Mouse (Mus musculus): ENCODE data around the gene Cfap45. TPM values are rescaled to one million over a fixed set of nuclear protein-coding genes. Genes with fewer than 3 reads are reported as not detected.
A peak's percentile ranks its signal among the peaks of the same experiment; 100 is the strongest.

Cfap45 gene
- polyA plus RNA-seq, 1 experiment from 2014 or later, result 2.7 TPM

DNA sequence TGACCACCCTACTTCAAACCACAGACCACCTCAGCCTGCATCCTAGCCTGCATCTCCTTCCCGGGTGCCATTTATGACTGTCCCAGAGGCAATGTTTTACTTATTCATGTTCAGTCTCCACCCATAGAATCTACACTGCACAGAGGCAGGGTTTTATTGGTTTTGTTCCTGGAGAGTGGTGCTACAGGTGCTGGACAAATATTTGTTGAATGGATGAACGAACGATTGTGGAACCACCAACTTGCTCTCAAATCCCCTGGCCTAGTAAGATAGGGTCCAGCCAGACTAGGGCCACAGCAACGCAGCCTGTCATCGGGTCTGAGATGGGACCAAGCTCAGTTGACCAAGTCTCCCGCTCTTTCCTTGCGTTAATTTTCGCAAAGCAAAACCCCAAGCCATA, 10.6 kb upstream of the Cfap45 start:
- H3K9ac ChIP-seq (ENCODE audit: low read depth, low read length), result no peak overlapping the region
- peaks cover 12% of the 10 kb centered on the region for H3K36me3 ChIP-seq (ENCODE audit: control insufficient read depth, insufficient read depth, low read length)
- 49% methylated on average over 8 of the region's 8 CpGs for WGBS (ENCODE audit: insufficient replicate concordance)
- no peaks in the 10 kb centered on the region for H3K9me3 ChIP-seq (replicated peaks; ENCODE audit: control insufficient read depth, low read length)
- no peak for ATAC-seq (replicated peaks; ENCODE audit: insufficient number of reproducible peaks, low FRiP score, low TSS enrichment)
- no peak overlapping the region for H3K4me3 ChIP-seq (ENCODE audit: low read depth, low read length)
- no peak overlapping the region for H3K4me2 ChIP-seq
- H3K27ac ChIP-seq (ENCODE audit: low read depth, low read length), result no peak overlapping the region
- peaks cover 38% of the 10 kb centered on the region for H3K4me1 ChIP-seq (ENCODE audit: control insufficient read depth, insufficient read depth, low read length)
- no peaks in the 10 kb centered on the region for H3K27me3 ChIP-seq (ENCODE audit: control insufficient read depth, insufficient read depth, low read length)

GRCm38 (mm10) chr1:172510421-172510972, 10.1 kb upstream of the Cfap45 start:
- peaks cover 35% of the 10 kb centered on the region for H3K4me1 ChIP-seq (ENCODE audit: control insufficient read depth, insufficient read depth, low read length)
- WGBS (ENCODE audit: insufficient replicate concordance), result 29% methylated on average over 13 of the region's 13 CpGs
- ATAC-seq (replicated peaks; ENCODE audit: insufficient number of reproducible peaks, low FRiP score, low TSS enrichment), result no peak
- H3K9ac ChIP-seq (ENCODE audit: low read depth, low read length), result no peak overlapping the region
- no peaks in the 10 kb centered on the region for H3K27me3 ChIP-seq (ENCODE audit: control insufficient read depth, insufficient read depth, low read length)
- no peaks in the 10 kb centered on the region for H3K9me3 ChIP-seq (replicated peaks; ENCODE audit: control insufficient read depth, low read length)
- H3K4me3 ChIP-seq (ENCODE audit: low read depth, low read length), result no peak overlapping the region
- H3K36me3 ChIP-seq (ENCODE audit: control insufficient read depth, insufficient read depth, low read length), result peaks cover 10% of the 10 kb centered on the region
- H3K27ac ChIP-seq (ENCODE audit: low read depth, low read length), result peak overlapping the region; percentile 62; the same call in 1 of the 2 replicates
- H3K4me2 ChIP-seq, result no peak overlapping the region

DNA sequence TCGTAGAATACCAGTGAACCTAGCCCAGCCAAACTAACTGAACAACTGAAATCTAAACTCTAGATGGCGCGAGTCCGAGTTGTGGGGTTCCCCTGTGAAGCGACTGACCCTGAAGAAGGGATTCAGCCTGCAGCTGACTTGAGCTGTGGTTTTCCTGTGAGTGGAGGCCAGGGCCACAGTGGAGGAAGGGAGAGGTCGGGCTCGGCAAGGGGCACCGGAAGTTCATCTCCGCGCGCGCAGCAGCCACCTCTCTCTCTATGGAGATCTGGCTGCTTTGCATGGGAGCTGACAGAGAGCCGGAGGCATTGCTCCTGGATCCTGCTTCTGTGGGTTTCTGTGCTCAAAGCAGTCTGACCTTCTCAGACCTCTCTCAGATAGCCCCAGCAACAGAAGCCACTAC, 7.6 kb upstream of the Cfap45 start:
- H3K4me1 ChIP-seq (ENCODE audit: control insufficient read depth, insufficient read depth, low read length), result peaks cover 22% of the 10 kb centered on the region
- H3K27me3 ChIP-seq (ENCODE audit: control insufficient read depth, insufficient read depth, low read length), result no peaks in the 10 kb centered on the region
- 0 out of 2 replicates have a peak, but pooled peaks have one; percentile 8 for ATAC-seq (replicated peaks; ENCODE audit: insufficient number of reproducible peaks, low FRiP score, low TSS enrichment)
- peak overlapping the region; percentile 85 for H3K27ac ChIP-seq (ENCODE audit: low read depth, low read length)
- no peaks in the 10 kb centered on the region for H3K36me3 ChIP-seq (ENCODE audit: control insufficient read depth, insufficient read depth, low read length)
- no peak overlapping the region for H3K4me3 ChIP-seq (ENCODE audit: low read depth, low read length)
- peaks cover 4% of the 10 kb centered on the region for H3K9me3 ChIP-seq (replicated peaks; ENCODE audit: control insufficient read depth, low read length)
- 26% methylated on average over 13 of the region's 13 CpGs for WGBS (ENCODE audit: insufficient replicate concordance)
- peak overlapping the region; percentile 49 for H3K4me2 ChIP-seq
- peak overlapping the region; percentile 44 for H3K9ac ChIP-seq (ENCODE audit: low read depth, low read length)

DNA sequence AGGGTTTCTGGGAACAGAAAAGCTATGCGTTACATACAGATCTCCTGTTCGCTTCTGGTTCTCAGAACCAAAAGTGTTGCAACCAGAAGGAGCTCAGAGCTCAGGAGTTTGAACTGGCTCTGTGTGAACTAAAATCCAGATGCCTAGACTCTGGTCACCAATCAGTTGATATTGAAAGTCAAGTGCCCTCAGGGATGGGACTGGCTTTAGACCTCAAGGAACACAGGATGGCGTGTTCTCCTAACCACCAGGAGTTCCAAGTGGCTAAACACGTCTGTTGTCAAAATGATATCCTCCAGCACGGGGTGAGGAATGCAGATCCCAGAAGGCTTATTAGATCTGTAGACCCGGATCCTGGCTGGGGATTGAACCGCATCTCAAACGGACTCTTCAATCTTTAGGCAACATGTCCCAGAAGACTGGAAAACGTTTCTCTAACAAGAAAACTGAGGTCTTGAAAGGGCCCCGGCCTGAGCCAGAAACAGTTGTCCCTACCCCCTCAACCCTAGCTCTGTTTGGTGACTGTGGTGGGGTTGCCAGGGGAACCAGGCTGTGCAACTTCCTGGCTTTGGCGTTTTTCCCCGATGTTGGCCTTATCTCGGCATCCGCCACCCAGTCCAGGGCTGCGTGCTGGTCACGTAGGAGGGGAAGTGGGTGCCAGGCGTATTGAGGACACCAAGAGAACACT, 6.9 kb upstream of the Cfap45 start:
- Histone ChIP-seq H3K27ac (ENCODE audit: low read depth, low read length) (peak overlapping the region; percentile 85), H3K9ac (ENCODE audit: low read depth, low read length) (no peak overlapping the region), H3K4me3 (ENCODE audit: low read depth, low read length) (no peak overlapping the region), H3K4me1 (ENCODE audit: control insufficient read depth, insufficient read depth, low read length) (peaks cover 19% of the 10 kb centered on the region), H3K36me3 (ENCODE audit: control insufficient read depth, insufficient read depth, low read length) (no peaks in the 10 kb centered on the region), H3K9me3 (replicated peaks; ENCODE audit: control insufficient read depth, low read length) (peaks cover 4% of the 10 kb centered on the region), H3K27me3 (ENCODE audit: control insufficient read depth, insufficient read depth, low read length) (no peaks in the 10 kb centered on the region), H3K4me2 (peak overlapping the region; percentile 49; the same call in 1 of the 2 replicates)
- 0 out of 2 replicates have a peak, but pooled peaks have one; percentile 50 for ATAC-seq (replicated peaks; ENCODE audit: insufficient number of reproducible peaks, low FRiP score, low TSS enrichment)
- WGBS (ENCODE audit: insufficient replicate concordance), result 41% methylated on average over 17 of the region's 17 CpGs

- Histone ChIP-seq H3K4me3 (ENCODE audit: low read depth, low read length) (no peak overlapping the region), H3K9me3 (replicated peaks; ENCODE audit: control insufficient read depth, low read length) (peaks cover 4% of the 10 kb centered on the region), H3K4me2 (no peak overlapping the region; the same call in 1 of the 2 replicates), H3K4me1 (ENCODE audit: control insufficient read depth, insufficient read depth, low read length) (peaks cover 19% of the 10 kb centered on the region), H3K9ac (ENCODE audit: low read depth, low read length) (no peak overlapping the region), H3K27ac (ENCODE audit: low read depth, low read length) (peak overlapping the region; percentile 85), H3K27me3 (ENCODE audit: control insufficient read depth, insufficient read depth, low read length) (no peaks in the 10 kb centered on the region), H3K36me3 (ENCODE audit: control insufficient read depth, insufficient read depth, low read length) (no peaks in the 10 kb centered on the region)
- ATAC-seq (replicated peaks; ENCODE audit: insufficient number of reproducible peaks, low FRiP score, low TSS enrichment), result no peak
- 56% methylated on average over 4 of the region's 4 CpGs for WGBS (ENCODE audit: insufficient replicate concordance)
Observed at GRCm38 (mm10) chr1:172514213-172514529, 6.4 kb upstream of the Cfap45 start.

- H3K4me1 ChIP-seq (ENCODE audit: control insufficient read depth, insufficient read depth, low read length), result peaks cover 22% of the 10 kb centered on the region
- WGBS (ENCODE audit: insufficient replicate concordance), result 61% methylated on average over 7 of the region's 7 CpGs
- H3K9ac ChIP-seq (ENCODE audit: low read depth, low read length), result no peak overlapping the region
- no peaks in the 10 kb centered on the region for H3K36me3 ChIP-seq (ENCODE audit: control insufficient read depth, insufficient read depth, low read length)
- H3K9me3 ChIP-seq (replicated peaks; ENCODE audit: control insufficient read depth, low read length), result peaks cover 4% of the 10 kb centered on the region
- peak overlapping the region; percentile 85 for H3K27ac ChIP-seq (ENCODE audit: low read depth, low read length)
- no peaks in the 10 kb centered on the region for H3K27me3 ChIP-seq (ENCODE audit: control insufficient read depth, insufficient read depth, low read length)
- no peak for ATAC-seq (replicated peaks; ENCODE audit: insufficient number of reproducible peaks, low FRiP score, low TSS enrichment)
- H3K4me3 ChIP-seq (ENCODE audit: low read depth, low read length), result no peak overlapping the region
- no peak overlapping the region for H3K4me2 ChIP-seq
Observed at GRCm38 (mm10) chr1:172514551-172515268, 5.9 kb upstream of the Cfap45 start.

- no peak for ATAC-seq (replicated peaks; ENCODE audit: insufficient number of reproducible peaks, low FRiP score, low TSS enrichment)
- H3K4me2 ChIP-seq, result no peak overlapping the region
- no peaks in the 10 kb centered on the region for H3K27me3 ChIP-seq (ENCODE audit: control insufficient read depth, insufficient read depth, low read length)
- peaks cover 4% of the 10 kb centered on the region for H3K9me3 ChIP-seq (replicated peaks; ENCODE audit: control insufficient read depth, low read length)
- H3K27ac ChIP-seq (ENCODE audit: low read depth, low read length), result 0 out of 2 replicates have a peak overlapping the region, but pooled peaks have one; percentile 47
- H3K4me1 ChIP-seq (ENCODE audit: control insufficient read depth, insufficient read depth, low read length), result peaks cover 22% of the 10 kb centered on the region
- no peaks in the 10 kb centered on the region for H3K36me3 ChIP-seq (ENCODE audit: control insufficient read depth, insufficient read depth, low read length)
- no peak overlapping the region for H3K4me3 ChIP-seq (ENCODE audit: low read depth, low read length)
- WGBS (ENCODE audit: insufficient replicate concordance), result 54% methylated on average over 1 of the region's 1 CpGs
- H3K9ac ChIP-seq (ENCODE audit: low read depth, low read length), result no peak overlapping the region
Observed at GRCm38 (mm10) chr1:172515396-172515795, 5.2 kb upstream of the Cfap45 start.

DNA sequence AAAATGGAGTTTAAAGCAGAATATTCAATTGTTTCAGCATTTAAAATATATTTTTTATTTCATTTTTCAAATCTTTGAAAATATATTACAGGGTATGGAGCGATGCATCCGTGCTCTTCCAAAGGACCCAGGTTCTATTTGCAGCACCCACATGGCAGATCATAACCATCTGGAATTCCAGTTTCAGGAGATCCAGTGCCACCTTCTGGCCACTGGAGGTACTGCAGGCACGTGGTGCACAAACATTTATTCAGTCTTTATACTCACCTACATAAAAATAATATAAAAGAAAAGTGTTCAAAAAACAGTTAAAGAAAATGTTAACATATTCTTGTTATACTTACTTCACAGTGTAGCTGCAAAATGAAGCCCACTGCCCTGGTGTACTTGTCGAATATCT, 2.6 kb upstream of the Cfap45 start:
- Histone ChIP-seq H3K4me2 (no peak overlapping the region), H3K9ac (ENCODE audit: low read depth, low read length) (no peak overlapping the region), H3K36me3 (ENCODE audit: control insufficient read depth, insufficient read depth, low read length) (no peaks in the 10 kb centered on the region), H3K27ac (ENCODE audit: low read depth, low read length) (no peak overlapping the region), H3K4me1 (ENCODE audit: control insufficient read depth, insufficient read depth, low read length) (peaks cover 17% of the 10 kb centered on the region), H3K9me3 (replicated peaks; ENCODE audit: control insufficient read depth, low read length) (peaks cover 4% of the 10 kb centered on the region), H3K4me3 (ENCODE audit: low read depth, low read length) (no peak overlapping the region), H3K27me3 (ENCODE audit: control insufficient read depth, insufficient read depth, low read length) (no peaks in the 10 kb centered on the region)
- WGBS (ENCODE audit: insufficient replicate concordance), result 69% methylated on average over 4 of the region's 4 CpGs
- no peak for ATAC-seq (replicated peaks; ENCODE audit: insufficient number of reproducible peaks, low FRiP score, low TSS enrichment)

All from heart, embryonic 11.5 days (tissue).